Mouse (Mus musculus) neural tube, embryonic 10.5 days (tissue): ENCODE results near the gene Marveld1.

Experiments used
- DNase-seq: peaks from one replicate; pipeline ENCODE4 v3.0.0-alpha.2; 2017; ENCODE audit warnings: low spot score; ENCODE audit errors: extremely low spot score

The Marveld1 gene

DNA sequence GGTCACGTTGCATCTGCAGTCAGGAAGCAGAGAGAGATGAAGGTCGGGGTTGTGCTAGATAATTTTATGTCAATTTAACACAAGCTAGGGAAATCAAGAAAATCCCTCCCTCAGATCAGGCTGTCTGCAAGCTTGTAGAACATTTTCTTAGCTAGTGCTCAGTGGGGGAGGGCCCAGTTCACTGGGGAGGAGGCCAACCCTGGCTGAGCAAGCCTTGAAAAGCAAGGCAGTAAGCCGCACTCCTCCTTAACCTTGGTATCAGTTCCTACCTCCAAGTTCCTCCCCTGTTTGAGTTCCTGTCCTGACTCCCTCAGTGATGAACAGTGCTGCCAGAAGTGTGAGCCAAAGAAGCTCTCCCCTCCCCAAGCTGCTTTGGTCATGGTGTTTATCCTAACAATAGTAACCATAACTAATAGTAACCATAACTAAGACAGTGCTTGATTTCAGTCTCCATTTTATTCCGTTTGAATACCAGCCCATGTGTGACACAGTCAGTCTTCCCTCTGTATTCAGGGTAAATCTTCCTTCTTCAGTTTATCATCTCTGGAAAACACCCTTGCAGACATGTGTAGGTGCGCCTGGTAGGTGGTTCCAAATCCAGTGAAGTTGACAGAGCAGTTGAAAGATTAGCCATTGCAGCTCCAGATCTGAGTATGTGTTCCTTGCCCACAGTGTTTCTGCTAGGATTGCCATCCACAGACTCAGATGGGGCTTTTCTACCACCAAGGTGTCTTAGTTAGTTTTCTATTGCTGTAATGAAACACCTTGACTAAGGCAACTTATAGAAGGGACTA lies 7.3 kb upstream of the Marveld1 start:
- no peak for DNase-seq

DNA sequence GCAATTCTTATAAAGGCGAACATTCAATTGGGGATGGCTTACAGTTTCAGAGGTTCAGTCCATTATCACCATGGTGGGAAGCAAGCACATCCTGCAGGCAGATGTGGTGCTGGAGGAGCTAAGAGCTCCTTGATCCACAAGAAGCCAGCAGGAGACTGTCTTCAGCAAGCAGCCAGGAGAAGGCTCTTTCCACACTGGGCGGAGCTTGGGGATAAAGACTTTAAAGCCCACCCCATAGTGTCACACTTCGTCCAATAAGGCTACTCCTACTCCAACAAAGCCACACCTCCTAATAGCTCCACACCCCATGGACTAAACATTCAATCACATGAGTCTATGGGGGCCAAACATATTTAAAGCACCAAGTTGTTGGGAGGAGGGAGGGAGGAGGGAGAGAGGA lies 5.2 kb upstream of the Marveld1 start:
- no peak for DNase-seq

DNA sequence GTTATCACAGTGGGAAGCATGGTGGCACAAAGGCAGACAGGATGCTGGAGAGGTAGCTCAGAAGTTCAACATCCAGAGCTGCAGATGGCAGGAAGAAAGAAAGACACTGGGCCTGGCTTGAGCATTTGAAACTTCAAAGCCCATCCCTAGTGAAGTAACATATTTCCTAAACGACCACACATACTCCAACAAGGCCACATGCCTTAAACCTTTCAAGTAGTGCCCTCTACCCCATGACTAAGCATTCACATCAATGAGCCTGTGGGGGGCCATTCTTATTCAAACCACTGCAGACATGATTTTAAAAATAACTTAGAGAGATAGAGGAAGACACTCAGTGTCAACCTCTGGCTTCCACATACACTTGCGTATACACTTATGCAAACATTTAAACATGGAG lies 4.4 kb upstream of the Marveld1 start:
- no peak for DNase-seq

GRCm38 (mm10) chr19:42144067-42144466 lies 3.1 kb upstream of the Marveld1 start:
- no peak for DNase-seq

GRCm38 (mm10) chr19:42144541-42145167 lies 2.5 kb upstream of the Marveld1 start:
- peak; percentile 83 for DNase-seq

GRCm38 (mm10) chr19:42145210-42145609 lies 2.0 kb upstream of the Marveld1 start:
- no peak for DNase-seq

GRCm38 (mm10) chr19:42145731-42146130 lies 1.5 kb upstream of the Marveld1 start:
- no peak for DNase-seq

- DNase-seq = no peak
Measured at GRCm38 (mm10) chr19:42146276-42147010, 757 bp upstream of the Marveld1 start.

- peak; percentile 77 for DNase-seq
Measured at GRCm38 (mm10) chr19:42147769-42148568, 769 bp downstream of the Marveld1 start.

DNA sequence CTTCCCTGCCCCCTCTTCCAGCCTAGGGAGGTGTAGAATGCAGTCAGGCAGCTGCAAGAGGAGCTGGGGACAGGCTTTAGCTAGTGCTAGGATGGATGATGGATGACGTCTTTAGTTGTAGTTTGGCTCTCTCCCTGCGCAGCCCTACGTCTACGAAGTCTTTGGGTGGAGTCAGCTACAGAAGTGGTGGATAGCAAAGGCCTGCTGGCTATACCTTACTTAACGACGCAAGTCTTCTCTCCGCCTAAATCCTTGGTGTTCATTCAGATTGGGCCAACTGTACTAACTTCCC lies 1.3 kb downstream of the Marveld1 start:
- no peak for DNase-seq

DNA sequence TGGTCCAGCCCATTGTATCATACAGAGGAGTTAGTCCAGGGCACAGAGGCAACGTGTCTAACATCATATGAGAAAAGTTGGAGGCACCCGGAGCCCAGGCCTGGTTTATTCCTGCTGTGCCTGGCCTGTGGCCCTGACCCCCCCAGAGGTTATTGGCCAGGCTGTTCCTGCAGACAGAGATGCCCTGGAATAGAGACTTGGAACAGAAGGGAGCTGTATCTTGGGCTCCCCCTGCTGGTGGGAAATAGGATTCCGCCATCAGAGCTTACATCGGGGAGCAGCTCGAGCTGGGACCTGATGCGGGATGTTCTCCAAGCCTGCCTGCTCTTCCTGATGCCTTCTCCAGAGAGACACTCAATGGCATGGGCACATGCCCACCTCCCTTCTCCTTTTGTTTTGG lies 4.8 kb downstream of the Marveld1 start:
- peak; percentile 85 for DNase-seq

- DNase-seq = no peak
Measured at GRCm38 (mm10) chr19:42157493-42158237, 10.5 kb downstream of the Marveld1 start.

GRCm38 (mm10) chr19:42158246-42159017 lies 11.2 kb downstream of the Marveld1 start:
- no peak for DNase-seq

- no peak for DNase-seq
Measured at GRCm38 (mm10) chr19:42163764-42164163, 16.6 kb downstream of the Marveld1 start, which contains the start of gene Zfyve27. Gene Zfyve27 (plus strand): TSS chr19:42163951.

DNA sequence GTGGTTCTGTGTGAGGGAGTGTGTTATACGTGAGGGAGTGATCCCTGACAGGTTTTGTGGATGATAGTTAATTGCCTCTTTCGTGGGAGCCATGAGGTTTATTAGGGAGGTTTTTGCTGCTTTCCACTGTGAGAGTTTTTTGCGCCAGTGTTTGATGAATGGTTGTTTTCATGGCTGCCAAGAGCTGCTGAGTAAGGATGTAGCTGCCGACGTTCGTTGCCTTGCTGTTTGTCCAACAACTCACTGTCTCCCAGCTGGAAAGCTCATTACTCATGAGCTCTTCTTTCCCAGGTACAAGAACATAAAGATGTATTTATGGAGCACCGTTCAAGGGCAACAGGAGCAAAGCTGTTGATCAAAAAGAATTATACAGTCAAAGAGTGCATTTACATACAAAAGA lies 17.0 kb downstream of the Marveld1 start:
- no peak for DNase-seq

GRCm38 (mm10) chr19:42166130-42166529 lies 18.9 kb downstream of the Marveld1 start:
- peak; percentile 87 for DNase-seq

- DNase-seq = no peak
Measured at GRCm38 (mm10) chr19:42166766-42167165, 19.6 kb downstream of the Marveld1 start.

DNA sequence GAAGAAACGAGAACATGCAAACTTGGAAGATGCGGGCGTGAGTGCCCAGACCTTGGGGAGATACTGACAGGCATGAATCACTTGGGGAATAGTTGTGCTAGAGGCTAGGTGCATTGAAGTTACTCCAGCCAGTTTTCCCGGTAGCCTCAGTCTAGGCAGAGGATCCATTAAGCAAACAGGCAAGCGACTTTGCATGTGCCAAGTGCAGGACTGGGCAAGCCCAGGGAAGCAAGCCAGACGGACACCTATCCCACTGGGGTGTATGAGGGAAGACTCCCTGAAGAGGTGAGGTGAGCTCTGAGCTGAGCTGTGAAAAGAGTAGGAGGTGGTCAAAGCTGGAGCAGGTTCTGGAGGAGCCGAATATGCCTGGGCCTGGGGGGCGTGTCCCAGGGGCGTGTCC lies 20.3 kb downstream of the Marveld1 start:
- no peak for DNase-seq

DNA sequence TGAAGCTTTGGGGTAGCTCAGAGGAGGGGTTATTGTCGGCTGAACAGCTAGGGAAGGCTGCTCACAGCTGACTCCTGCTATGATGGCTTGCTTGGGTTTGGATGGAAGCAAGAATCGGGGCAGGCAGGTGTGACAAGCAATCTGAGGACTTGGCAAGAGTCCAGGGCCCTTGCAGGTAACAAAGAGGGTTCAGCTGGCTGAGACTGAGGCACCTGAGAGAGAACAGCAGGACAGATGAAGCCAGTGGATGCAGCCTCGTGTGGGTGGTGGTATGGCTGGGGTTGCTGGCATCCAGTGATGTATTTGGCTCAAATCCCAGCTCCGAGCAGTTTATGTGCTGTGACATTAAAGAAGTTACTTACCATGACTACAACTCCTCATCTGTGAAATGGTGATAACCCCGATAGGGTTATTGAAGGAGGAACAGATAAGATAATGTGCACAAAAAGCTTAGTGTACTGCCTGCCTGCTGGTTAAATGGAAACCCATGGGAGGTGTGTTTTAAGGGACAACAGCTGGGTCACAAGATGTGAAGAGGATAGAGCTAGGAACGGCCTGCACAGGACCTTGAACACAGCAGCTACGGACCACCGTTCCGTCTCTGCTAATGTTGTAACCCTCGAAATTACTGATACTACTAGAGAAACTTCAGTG lies 22.2 kb downstream of the Marveld1 start:
- no peak for DNase-seq
